Mouse (Mus musculus) heart, embryonic 12.5 days (tissue): ENCODE measurements around the gene Atp9a. TPM values are rescaled to one million over a fixed set of nuclear protein-coding genes. Genes with fewer than 3 reads are reported as not detected.

ENCODE experiments used
- ATAC-seq: fragments of 200-750 bp; cut with Nextera tagmentation; 2 replicates; pipeline ENCODE4 v1.8.0; 2017; ENCODE audit warnings: moderate TSS enrichment, moderate library complexity; ENCODE audit not compliant: insufficient number of reproducible peaks, low FRiP score
- H3K27ac ChIP-seq: fragments of 300-500 bp; sonication (generic); 2 replicates; pipeline ENCODE4 v1.5.1; 2016; ENCODE audit warnings: mild to moderate bottlenecking, moderate library complexity; ENCODE audit not compliant: poor library complexity, severe bottlenecking
- H3K27me3 ChIP-seq: fragments of 300-500 bp; sonication (generic); replicated peaks from 2 replicates; pipeline ENCODE4 v1.6.1; 2016; ENCODE audit warnings: mild to moderate bottlenecking, moderate library complexity
- H3K36me3 ChIP-seq: fragments of 300-500 bp; sonication (generic); 2 replicates; pipeline ENCODE4 v1.6.1; 2016; ENCODE audit warnings: mild to moderate bottlenecking, moderate library complexity
- H3K4me1 ChIP-seq: fragments of 300-500 bp; sonication (generic); replicated peaks from 2 replicates; pipeline ENCODE4 v1.6.1; 2016; ENCODE audit warnings: mild to moderate bottlenecking
- H3K4me2 ChIP-seq: fragments of 300-500 bp; sonication (generic); 2 replicates; pipeline ENCODE4 v1.6.1; 2016; ENCODE audit warnings: mild to moderate bottlenecking, moderate library complexity
- H3K4me3 ChIP-seq: fragments of 300-500 bp; sonication (generic); 2 replicates; pipeline ENCODE4 v1.5.1; 2016; ENCODE audit warnings: mild to moderate bottlenecking
- H3K9ac ChIP-seq: fragments of 300-500 bp; sonication (generic); 2 replicates; pipeline ENCODE4 v1.6.1; 2016; ENCODE audit warnings: mild to moderate bottlenecking, moderate library complexity
- H3K9me3 ChIP-seq: fragments of 300-500 bp; sonication (generic); replicated peaks from 2 replicates; pipeline ENCODE4 v1.6.1; 2016; ENCODE audit warnings: mild to moderate bottlenecking, moderate library complexity
- WGBS: fragments of 180-500 bp; shearing (Covaris S2); methylation state at CpG from one replicate; pipeline ENCODE4 v1.1.7; 2016; 5-methylcytosine and 5-hydroxymethylcytosine counted together
- polyA plus RNA-seq: library from polyadenylated mRNA; unstranded; fragments of >200 nt; fragmentation: Nextera tagmentation; extraction: Ambion mirVana; gene quantifications from 2 replicates; pipeline ENCODE4 v1.2.1, GENCODE M21; 2016

Gene Atp9a
- polyA plus RNA-seq, 1 experiment from 2014 or later, result 16.1 TPM

DNA sequence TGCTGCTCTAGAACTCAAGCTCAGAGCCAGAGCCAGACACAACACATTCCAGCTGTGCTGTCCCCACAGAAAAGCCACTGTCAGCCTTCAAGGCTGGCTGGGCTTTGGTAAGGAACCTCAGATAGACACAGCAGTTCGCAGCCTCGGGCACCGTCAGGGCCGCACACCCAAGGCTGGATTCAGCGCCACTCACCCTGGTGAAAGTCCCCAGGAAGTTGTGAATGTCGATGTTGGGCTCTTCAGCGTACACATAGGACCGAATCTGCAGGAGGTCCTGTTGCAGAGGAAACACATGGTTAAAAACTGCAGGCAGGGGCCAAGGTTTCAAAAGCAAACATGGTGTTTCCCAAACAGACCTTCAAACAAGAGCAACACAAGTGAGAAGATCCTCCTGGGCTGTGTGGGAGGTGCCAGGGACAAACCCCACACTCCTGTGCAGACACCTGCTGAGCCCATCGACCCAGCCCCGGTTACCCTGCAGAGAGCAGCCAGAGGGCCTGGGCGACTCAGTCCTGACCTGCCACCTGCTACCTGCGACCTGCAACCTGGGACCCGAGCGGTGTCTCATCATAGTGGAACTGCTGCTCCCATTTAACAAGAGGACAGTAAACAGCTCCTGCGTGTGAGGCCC is 58.6 kb downstream of the Atp9a start:
- Histone ChIP-seq H3K27me3 (0 out of 2 replicates have a peak, but pooled peaks cover 9% of the 10 kb centered on the region), H3K4me1 (no peaks in the 10 kb centered on the region), H3K27ac (no peak overlapping the region), H3K36me3 (peaks cover 26% of the 10 kb centered on the region), H3K4me2 (no peak overlapping the region), H3K4me3 (no peak overlapping the region), H3K9me3 (peaks cover 8% of the 10 kb centered on the region; the same call in 1 of the 2 replicates), H3K9ac (0 out of 2 replicates have a peak overlapping the region, but pooled peaks have one; percentile 9)
- ATAC-seq, result no peak
- 41% methylated on average over 15 of the region's 15 CpGs for WGBS

DNA sequence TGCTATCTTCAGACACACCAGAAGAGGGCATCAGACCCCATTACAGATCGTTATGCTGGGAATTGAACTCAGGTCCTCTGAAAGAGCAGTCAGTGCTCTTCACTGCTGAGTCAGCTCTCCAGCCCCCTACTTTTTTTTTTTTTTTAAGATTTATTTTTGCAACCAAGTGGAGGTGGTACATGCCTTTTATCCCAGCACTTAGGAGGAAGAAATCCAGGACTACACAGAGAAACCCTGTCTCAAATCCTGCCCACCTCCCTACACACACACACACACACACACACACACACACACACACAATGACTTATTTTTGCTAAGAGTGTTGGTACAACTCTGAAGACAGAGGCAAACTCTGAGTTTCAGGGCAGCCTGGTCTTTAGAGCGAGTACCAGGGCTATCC is 59.5 kb downstream of the Atp9a start:
- WGBS, result 83% methylated on average over 2 of the region's 2 CpGs

DNA sequence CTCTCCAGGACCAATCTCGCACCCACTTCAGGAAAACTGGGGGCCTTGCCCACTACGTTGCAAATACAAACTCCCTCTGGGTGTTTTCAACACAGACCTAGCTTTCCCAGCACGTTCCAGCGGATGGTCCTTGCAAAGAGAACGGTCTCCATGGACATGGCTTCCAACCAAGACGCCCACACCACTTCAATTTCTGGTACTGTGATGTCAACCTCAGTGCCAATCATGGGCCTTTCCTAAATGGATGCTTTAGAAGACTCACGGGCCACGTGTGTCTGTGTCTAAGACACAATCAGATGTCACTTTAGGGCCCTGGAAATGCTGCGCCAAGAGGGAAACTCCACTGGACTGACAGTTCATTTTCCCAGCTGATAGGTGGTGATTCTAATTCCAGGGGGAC is 60.7 kb downstream of the Atp9a start:
- Histone ChIP-seq H3K27me3 (peaks cover 22% of the 10 kb centered on the region), H3K4me1 (no peaks in the 10 kb centered on the region), H3K9ac (no peak overlapping the region), H3K27ac (no peak overlapping the region), H3K4me3 (no peak overlapping the region), H3K36me3 (peaks cover 31% of the 10 kb centered on the region), H3K4me2 (no peak overlapping the region), H3K9me3 (peaks cover 8% of the 10 kb centered on the region; the same call in 1 of the 2 replicates)
- 83% methylated on average over 9 of the region's 9 CpGs for WGBS
- no peak for ATAC-seq

More for the DNA sequence above, 59.5 kb downstream of the Atp9a start:
- Histone ChIP-seq H3K4me1 (no peaks in the 10 kb centered on the region), H3K27ac (no peak overlapping the region), H3K4me2 (no peak overlapping the region), H3K36me3 (peaks cover 31% of the 10 kb centered on the region), H3K9ac (no peak overlapping the region), H3K27me3 (peaks cover 16% of the 10 kb centered on the region), H3K4me3 (no peak overlapping the region), H3K9me3 (peaks cover 8% of the 10 kb centered on the region; the same call in 1 of the 2 replicates)
- ATAC-seq, result no peak

DNA sequence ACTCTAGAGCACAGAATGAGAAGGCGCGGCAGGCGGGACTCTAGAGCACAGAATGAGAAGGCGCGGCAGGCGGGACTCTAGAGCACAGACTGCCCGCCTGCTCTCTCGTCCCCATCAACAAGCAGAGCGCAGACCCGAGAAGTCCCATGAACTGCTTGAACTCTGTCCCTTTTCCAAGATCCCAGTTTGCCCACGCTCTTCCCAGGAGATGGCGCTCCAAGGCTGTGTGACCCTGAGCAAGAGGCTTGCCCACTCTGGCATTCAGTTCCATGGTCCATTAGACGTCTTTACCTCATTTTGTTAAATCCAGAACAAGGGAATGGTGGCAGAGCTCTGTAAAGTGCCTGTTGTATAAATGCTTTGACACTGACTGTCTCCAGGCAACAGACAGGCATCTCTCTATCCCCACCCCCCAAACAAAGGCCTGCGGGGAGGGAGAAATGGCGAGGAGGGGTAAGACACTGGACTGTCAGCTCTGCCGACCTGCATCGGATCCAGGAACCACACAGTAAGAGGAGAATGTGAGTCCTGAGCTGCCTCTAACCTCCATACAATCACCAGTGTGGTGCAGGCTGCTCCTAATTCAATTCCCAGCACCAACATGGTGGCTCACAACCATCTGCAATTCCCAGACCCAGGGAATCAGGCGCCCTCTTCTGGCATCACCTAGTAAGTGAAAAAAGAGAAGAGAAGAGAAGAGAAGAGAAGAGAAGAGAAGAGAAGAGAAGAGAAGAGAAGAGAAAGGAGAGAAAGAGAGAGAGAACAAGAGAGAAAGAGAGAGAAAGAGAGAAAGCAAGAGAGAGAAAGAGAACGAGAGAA is 62.6 kb downstream of the Atp9a start:
- Histone ChIP-seq H3K27ac (no peak overlapping the region), H3K36me3 (peaks cover 39% of the 10 kb centered on the region)

DNA sequence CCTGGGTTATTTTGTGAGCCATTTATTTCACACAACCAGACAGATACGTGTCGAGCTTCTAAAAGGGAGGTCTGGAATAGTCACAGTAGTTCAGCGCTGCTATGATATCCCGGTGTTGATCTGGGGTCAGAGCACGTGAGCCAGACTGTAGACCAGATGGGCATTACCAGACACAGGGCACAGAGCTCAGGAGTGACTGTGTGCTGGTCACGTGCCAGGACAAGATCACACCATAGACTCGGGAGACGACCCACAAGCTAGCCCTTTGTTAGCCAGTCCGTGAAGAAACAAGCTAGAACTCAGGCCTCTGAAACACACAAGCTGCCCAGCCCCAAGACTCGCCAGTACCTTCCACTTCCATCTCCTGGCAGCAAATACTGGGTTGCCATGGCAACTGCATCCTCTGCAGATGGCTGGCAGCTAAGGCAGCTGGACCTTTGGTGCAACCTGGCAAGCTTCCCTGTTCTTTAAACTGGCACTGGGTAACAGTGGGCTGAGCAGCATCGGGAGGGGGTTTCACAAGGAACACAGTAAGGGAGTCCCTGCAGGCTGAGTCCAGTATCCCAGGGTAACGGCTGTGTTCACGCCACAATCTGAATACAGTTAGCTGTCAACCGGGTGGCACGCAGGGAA is 63.4 kb downstream of the Atp9a start:
- no peak for ATAC-seq
- Histone ChIP-seq H3K4me3 (no peak overlapping the region), H3K9me3 (peaks cover 16% of the 10 kb centered on the region; the same call in 1 of the 2 replicates), H3K4me1 (no peaks in the 10 kb centered on the region), H3K36me3 (peaks cover 46% of the 10 kb centered on the region), H3K27ac (no peak overlapping the region), H3K27me3 (peaks cover 22% of the 10 kb centered on the region), H3K9ac (no peak overlapping the region), H3K4me2 (no peak overlapping the region)
- 74% methylated on average over 15 of the region's 15 CpGs for WGBS

More for the DNA sequence above, 62.6 kb downstream of the Atp9a start:
- Histone ChIP-seq H3K9ac (no peak overlapping the region), H3K4me2 (no peak overlapping the region), H3K9me3 (peaks cover 11% of the 10 kb centered on the region; the same call in 1 of the 2 replicates), H3K4me3 (no peak overlapping the region), H3K4me1 (no peaks in the 10 kb centered on the region), H3K27me3 (peaks cover 22% of the 10 kb centered on the region)
- ATAC-seq, result no peak
- WGBS, result 45% methylated on average over 19 of the region's 19 CpGs

DNA sequence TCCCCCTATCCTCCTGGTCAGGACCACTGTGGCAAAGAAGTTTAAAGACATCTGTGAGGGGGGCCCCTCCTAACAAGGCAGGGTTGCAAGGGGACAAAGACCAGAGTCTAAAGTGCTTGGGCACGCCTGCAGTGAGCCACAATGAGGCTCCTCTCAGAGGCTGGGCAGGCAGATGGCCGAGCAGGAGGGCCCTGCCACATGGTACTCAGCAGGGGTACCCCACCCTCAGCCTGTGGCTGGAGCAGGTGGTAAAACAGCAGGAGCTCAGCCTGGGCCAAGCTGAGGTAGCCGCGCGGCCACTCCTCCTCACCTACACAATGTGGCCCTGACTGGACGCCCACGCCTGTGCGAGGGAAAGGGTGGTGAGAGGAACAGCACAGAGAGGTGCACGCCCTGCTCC is 64.6 kb downstream of the Atp9a start:
- WGBS, result 62% methylated on average over 9 of the region's 9 CpGs
- Histone ChIP-seq H3K27ac (no peak overlapping the region), H3K4me2 (no peak overlapping the region), H3K4me3 (no peak overlapping the region), H3K27me3 (peaks cover 19% of the 10 kb centered on the region), H3K9me3 (peaks cover 16% of the 10 kb centered on the region; the same call in 1 of the 2 replicates), H3K4me1 (no peaks in the 10 kb centered on the region), H3K36me3 (peaks cover 57% of the 10 kb centered on the region), H3K9ac (no peak overlapping the region)
- ATAC-seq, result no peak

DNA sequence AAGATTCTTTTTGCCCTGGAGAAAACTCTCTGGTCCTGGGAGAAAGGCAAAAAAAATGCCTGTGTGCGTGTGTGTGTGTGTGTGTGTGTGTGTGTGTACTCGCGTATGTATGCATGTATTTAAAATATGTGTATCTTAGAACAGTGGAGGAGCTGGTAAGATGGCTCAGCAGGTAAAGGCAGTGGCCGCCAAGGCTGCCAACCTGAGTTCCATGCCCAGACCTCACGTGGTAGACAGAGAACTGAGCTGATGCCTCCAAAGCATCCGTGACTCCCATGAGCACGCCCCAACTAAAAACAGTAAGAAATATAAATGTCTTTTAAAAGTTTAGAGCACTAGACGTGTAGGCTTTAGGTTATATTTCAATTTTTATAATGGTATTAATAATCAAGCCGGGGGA is 70.5 kb downstream of the Atp9a start:
- Histone ChIP-seq H3K36me3 (peaks cover 37% of the 10 kb centered on the region), H3K27me3 (peaks cover 6% of the 10 kb centered on the region; the same call in 1 of the 2 replicates), H3K27ac (no peak overlapping the region), H3K4me2 (no peak overlapping the region), H3K4me1 (no peaks in the 10 kb centered on the region), H3K9ac (no peak overlapping the region), H3K4me3 (no peak overlapping the region), H3K9me3 (0 out of 2 replicates have a peak, but pooled peaks cover 8% of the 10 kb centered on the region)
- WGBS, result 84% methylated on average over 9 of the region's 9 CpGs
- ATAC-seq, result no peak

DNA sequence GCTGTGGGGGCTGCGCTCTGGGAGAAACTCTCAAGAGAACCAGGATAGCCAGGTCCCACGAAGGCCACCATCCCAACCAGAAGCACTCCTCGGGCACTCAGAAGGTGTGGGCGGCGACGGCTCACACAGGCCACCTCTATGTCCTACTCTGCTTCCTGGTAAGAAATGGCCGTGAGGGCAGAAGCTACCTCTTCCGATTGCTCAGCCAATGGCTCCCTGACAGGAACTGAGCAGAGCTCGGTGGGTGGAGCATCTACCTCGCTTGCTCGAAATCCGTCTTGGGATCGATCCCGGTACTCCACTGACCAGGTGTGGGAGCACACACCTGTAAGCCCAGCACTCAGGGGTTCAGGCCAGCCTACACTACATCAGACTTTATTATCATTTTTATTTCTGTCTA is 72.0 kb downstream of the Atp9a start:
- no peak overlapping the region for H3K9ac ChIP-seq
- no peak overlapping the region for H3K27ac ChIP-seq
- H3K9me3 ChIP-seq, result 0 out of 2 replicates have a peak, but pooled peaks cover 8% of the 10 kb centered on the region
- no peak overlapping the region for H3K4me2 ChIP-seq
- ATAC-seq, result no peak
- no peaks in the 10 kb centered on the region for H3K4me1 ChIP-seq
- peaks cover 35% of the 10 kb centered on the region for H3K36me3 ChIP-seq
- peaks cover 6% of the 10 kb centered on the region; the same call in 1 of the 2 replicates for H3K27me3 ChIP-seq
- no peak overlapping the region for H3K4me3 ChIP-seq
- 69% methylated on average over 14 of the region's 14 CpGs for WGBS

DNA sequence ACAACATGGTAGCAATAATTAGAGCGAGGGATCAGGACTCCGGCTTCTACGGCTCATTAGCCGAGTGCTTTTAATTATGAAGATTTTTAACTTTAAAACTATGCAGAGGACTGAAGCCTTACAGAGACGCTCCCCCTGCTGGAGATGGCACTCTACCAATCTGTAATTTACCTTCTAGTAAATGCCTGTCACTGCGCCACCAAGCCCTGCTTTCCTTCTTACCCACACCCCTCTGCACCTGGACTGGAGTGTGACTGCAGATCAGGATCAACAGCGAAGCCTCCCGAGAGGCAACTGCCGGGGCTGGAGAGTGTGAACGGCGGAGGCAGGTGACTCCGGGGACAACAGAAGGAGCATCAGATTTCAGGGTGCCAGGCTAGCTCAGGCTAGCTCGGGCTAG is 72.4 kb downstream of the Atp9a start:
- 60% methylated on average over 13 of the region's 13 CpGs for WGBS
- no peak for ATAC-seq
- H3K36me3 ChIP-seq, result peaks cover 31% of the 10 kb centered on the region
- H3K4me2 ChIP-seq, result no peak overlapping the region
- H3K27me3 ChIP-seq, result peaks cover 6% of the 10 kb centered on the region; the same call in 1 of the 2 replicates
- H3K4me1 ChIP-seq, result no peaks in the 10 kb centered on the region
- no peak overlapping the region for H3K27ac ChIP-seq
- H3K9ac ChIP-seq, result no peak overlapping the region
- 0 out of 2 replicates have a peak, but pooled peaks cover 6% of the 10 kb centered on the region for H3K9me3 ChIP-seq
- no peak overlapping the region for H3K4me3 ChIP-seq

DNA sequence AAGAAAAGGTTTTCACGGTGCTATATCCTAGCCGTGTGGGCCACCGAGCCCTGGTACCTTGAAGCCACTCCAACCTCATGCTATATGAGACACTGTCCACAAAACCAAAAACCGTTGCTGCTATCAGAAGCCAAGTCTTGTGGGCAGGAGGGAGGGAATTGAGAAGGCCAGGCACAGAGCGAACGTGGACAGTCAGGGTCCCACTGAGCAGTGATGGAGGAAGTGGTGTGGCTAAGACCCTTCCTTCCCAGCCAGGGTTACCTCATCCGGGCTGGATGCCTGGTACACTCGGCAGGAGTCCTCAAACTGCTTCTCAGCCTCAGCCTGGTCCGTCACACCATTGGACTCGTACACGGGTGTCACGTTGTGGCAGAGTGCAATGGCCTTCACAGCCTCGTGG is 74.5 kb downstream of the Atp9a start:
- WGBS, result 77% methylated on average over 13 of the region's 13 CpGs
- H3K36me3 ChIP-seq, result peaks cover 12% of the 10 kb centered on the region; the same call in 1 of the 2 replicates

DNA sequence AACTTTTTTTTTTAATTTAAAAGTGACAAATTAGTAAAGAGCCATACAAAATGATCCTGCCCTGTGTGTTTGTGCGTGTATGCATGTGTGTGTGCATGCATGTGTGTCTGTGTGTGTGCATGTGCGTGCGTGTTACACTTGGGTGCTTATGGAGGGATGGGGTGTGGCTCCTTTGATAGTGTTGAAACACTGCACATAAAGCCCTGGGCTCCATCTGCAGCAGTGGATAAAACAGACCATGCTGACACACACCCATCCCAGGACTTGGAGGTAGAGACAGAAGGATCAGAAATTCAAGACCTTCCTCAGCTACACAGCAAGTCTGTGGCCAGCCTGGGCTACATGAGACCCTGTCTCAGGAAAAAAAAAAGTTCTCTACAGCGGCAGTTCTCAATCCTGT is 76.5 kb downstream of the Atp9a start:
- Histone ChIP-seq H3K4me1 (no peaks in the 10 kb centered on the region), H3K4me2 (no peak overlapping the region), H3K4me3 (no peak overlapping the region), H3K36me3 (peaks cover 6% of the 10 kb centered on the region; the same call in 1 of the 2 replicates), H3K27me3 (peaks cover 26% of the 10 kb centered on the region; the same call in 1 of the 2 replicates), H3K9me3 (no peaks in the 10 kb centered on the region), H3K27ac (no peak overlapping the region), H3K9ac (no peak overlapping the region)
- no peak for ATAC-seq
- WGBS, result 82% methylated on average over 4 of the region's 4 CpGs

More for the DNA sequence above, 74.5 kb downstream of the Atp9a start:
- no peak for ATAC-seq
- no peak overlapping the region for H3K9ac ChIP-seq
- no peak overlapping the region for H3K4me2 ChIP-seq
- H3K9me3 ChIP-seq, result no peaks in the 10 kb centered on the region
- H3K27me3 ChIP-seq, result peaks cover 14% of the 10 kb centered on the region; the same call in 1 of the 2 replicates
- no peak overlapping the region for H3K4me3 ChIP-seq
- no peak overlapping the region for H3K27ac ChIP-seq
- no peaks in the 10 kb centered on the region for H3K4me1 ChIP-seq
